Mouse (Mus musculus): ENCODE results near the gene Gcnt1.

The Gcnt1 gene

DNA sequence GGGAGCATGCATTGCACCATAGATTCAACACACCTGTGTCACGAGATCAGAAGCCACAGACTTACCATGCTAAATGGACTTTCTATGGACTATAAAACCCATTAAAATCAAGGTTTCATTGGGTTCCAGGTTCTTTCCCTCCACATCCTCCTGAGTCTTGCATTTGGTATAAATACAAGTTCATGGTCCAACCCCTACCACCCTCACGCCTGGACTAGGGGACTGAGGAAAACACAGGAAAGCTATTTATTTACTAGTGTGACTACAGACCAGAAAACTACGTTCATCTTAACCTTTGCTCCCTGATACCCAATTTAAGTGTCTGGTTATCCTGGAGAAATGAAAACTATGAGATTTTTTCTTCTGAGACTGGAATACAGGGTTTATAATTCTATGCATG is at the start of gene Gcnt1:
Gene Gcnt1 (minus strand): TSS at position 144 of the 400 bp plus-strand sequence.
- DNase-seq (ENCODE audit: low read depth, low spot score) = no peak

DNA sequence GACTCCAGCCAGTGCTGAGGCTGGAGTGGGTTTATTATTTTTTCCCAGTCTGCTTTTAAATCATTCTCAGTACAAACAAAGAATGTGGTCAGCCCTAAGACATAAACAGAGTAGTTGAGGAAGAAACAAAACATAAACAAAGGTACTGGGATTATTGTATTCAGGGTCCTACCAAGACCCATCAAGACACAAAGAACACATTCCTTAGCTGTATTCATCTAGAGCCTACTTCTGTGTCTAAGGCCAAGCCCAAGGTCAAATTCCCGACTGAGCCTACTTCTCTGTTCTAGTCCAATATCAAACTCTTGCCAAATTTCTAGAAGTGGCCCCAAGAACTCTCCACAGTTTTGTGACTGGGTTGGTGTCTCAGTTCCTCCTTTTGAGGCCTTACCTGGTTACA is 45.2 kb upstream of the Gcnt1 start:
- no peak for DNase-seq (ENCODE audit: low read depth, low spot score)

DNA sequence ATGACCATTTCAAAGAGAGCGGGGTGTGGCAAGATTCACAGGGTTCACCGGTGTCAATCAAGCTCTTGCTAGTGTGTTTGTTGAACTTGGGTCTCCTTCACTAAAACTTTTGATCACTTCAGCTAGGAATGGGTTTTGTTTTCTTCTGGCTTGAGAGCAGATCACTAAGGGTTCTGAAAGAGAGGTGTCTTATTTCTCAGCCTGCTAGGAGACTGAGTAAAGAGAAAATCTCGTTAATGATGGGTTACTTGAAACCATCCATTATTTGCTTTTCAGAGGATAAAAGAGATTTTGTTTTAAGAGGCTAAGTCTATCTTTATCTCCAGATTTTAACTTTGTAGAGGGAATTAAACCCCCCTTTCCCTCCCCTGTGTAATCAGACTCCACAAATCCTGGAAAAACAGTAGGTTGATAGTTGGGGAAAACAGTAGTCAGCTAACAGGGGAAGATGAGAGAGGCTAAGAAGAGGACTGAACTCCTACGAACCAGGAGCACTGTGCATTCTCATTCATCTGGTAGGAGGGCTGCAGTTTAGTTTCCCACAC is 40.3 kb upstream of the Gcnt1 start:
- DNase-seq (ENCODE audit: low read depth, low spot score) = no peak

DNA sequence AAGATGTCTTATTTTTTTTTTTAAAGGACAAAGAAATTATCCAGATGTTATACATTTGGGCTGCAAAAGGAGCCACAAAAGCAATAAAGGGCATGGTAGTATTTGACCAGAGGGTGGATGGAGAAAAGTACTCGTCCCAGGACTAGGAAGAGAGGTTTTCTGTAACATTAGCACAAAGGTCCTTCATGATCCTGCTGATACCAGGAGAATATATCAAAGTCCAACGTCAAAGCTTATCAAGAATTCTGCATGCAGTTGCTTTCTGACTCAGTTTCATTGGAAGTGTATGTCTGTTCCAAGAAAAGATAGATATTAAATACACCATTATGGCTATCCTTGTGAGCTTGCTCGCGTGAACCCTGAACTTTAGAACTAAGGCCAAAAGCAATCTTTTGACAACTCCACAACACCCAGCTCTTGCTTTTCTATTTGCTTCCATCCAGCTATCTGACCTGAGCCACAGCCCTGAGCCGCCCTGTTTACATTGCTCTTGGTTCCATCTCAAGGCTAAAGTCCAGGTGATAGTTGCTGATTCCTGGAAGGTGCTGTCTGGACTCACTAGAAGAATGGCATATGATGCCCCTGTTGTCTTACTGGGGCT is 37.9 kb upstream of the Gcnt1 start:
- no peak for DNase-seq (ENCODE audit: low read depth, low spot score)

DNA sequence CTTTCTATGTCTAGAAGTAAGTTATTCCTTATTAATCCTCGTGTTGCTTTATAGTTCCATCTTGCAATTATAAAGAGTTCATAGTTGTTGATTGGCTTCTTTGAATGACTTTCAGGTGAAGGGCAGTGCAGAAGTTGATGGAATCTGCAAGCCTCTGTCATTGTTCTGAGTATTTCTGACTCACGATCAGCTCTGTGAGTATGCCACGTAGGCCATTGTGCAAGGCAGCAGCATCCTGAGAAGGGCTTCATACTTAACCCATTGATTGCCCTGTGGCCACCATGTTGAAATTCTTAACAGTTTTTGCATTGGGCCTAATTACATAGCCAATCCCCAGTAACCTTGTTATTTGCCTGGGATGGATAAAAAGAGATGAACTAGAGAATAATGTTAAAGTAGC is 36.7 kb upstream of the Gcnt1 start:
- no peak for DNase-seq (ENCODE audit: low read depth, low spot score)

DNA sequence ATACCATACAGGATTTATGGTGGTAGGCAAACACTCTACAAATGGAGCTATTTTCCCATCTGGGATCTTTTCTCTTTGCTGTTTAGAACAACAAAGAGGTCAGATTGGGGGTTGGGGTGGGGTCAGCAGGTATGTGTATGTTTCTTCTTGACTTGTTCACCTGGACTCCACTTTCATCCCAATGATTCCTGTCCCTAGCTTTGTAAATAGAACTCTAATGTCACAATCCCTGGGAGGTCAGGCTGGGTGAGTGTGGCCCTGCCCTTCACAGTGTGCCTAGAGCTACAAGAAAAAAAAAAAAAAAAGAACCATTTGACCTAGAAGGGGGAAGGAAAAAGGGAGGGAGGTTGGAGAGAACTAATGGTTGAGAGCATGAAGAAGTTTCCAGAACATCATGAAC is 35.9 kb upstream of the Gcnt1 start:
- DNase-seq (ENCODE audit: low read depth, low spot score) = no peak

DNA sequence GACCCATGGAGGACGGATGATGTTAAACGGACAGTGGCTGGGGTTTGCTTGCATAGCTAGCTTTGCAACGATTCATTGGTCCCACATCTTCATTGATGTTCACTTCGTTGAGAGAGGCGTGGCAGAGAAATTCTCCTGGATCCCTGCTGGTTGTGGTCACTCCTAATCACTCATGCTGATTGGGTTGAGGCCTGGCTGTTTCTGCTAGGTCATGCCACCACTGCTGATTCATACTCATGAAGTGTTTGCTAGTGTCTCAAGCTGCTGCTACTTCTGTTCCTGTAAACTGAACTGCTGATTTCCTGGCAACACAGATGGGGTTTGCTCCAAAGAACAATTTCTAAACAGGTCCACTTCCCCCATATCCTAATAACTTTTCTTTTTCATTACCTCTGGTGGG is 34.2 kb upstream of the Gcnt1 start:
- DNase-seq (ENCODE audit: low read depth, low spot score) = no peak

DNA sequence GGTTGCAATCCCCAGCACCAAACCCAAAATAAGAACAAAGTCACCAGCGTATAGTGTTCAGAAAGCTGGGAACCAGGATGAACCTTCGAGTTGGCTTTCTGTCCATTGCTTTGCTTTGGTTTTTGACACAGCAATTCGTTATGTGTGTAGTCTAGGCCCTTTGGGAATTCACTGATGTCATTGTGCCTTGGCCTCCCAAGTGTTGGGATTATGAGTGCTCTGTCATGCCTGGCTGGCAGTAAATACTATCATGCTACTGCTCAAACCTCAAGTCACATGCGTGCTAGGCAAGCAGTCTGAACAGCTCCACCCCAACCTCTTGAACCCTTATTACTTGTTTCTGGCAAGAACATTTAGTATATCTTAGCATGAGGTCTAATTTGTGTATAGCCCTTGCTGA is 30.5 kb upstream of the Gcnt1 start:
- no peak for DNase-seq (ENCODE audit: low read depth, low spot score)

DNA sequence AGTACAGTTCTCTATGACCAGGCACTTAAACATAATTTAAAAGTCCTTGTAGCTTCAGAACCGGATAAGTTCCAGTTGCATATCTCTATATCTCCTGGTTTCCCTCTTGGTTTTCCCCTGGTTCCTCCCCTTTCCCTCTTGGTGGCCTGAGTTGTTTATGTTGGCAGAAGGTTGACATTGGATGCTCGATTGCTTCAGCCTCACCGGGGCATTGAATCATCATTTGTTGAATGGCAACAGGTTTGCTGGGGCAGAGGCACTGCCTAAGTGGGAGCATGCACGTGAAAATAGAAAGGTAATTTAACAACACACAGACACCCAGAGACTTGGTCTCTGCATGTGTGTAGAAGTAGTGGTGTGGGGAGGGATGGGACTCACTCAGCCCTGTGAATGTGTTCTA is 27.9 kb upstream of the Gcnt1 start:
- DNase-seq (ENCODE audit: low read depth, low spot score) = no peak

DNA sequence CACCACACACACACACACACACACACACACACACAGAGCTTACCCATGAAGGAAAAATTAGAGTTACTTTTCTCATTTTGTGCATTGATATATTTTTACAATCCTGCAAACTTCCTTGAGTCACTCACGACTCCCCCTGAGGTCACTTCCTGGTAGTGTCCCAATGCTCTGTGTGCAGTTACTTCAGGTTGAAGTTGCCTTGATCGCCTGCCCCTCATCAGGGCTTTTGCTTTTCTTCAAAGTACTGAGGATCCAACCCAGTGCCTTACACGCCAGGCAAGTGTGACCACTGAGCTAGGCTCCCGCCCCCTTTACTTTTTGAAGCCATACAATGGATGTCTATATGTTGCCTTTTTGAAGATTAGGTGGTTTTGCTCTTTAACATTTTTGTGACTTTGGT is 27.3 kb upstream of the Gcnt1 start:
- DNase-seq (ENCODE audit: low read depth, low spot score) = no peak

DNA sequence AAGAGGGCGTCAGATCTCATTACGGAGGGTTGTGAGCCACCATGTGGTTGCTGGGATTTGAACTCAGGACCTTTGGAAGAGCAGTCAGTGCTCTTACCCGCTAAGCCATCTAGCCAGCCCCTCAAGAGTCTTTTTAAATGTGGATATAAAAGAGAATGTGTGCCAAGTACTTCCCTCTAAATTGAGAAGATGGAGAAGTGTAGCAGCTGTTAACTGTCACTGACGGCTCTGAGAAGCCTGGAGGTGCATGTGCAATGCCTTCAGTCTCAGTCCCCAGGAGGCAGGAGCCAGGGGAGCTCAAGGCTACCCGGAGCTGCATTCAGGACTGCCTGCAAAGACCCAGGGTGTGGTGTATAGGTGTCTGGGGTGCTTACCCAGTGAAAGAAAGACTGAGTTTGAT is 25.3 kb upstream of the Gcnt1 start:
- no peak for DNase-seq (ENCODE audit: low read depth, low spot score)

DNA sequence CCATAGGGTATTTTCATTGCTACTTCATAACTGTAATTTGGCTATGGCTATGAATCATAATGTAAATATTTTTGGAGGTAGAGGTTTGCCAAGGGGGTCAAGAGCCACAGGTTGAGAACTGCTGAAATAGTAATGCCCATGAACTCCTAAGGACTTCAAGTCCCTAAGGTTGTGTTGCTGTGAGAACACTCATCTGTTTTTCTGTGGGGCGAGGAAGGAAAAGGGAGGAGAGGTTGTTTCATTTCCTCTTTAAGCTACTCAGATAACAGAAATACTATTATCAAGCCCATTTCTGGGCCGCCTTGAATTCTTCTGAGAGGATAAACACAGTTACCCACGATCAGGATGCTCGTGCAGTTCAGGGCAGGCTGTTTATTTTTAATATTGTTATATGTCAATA is 24.2 kb upstream of the Gcnt1 start:
- DNase-seq (ENCODE audit: low read depth, low spot score) = no peak

DNA sequence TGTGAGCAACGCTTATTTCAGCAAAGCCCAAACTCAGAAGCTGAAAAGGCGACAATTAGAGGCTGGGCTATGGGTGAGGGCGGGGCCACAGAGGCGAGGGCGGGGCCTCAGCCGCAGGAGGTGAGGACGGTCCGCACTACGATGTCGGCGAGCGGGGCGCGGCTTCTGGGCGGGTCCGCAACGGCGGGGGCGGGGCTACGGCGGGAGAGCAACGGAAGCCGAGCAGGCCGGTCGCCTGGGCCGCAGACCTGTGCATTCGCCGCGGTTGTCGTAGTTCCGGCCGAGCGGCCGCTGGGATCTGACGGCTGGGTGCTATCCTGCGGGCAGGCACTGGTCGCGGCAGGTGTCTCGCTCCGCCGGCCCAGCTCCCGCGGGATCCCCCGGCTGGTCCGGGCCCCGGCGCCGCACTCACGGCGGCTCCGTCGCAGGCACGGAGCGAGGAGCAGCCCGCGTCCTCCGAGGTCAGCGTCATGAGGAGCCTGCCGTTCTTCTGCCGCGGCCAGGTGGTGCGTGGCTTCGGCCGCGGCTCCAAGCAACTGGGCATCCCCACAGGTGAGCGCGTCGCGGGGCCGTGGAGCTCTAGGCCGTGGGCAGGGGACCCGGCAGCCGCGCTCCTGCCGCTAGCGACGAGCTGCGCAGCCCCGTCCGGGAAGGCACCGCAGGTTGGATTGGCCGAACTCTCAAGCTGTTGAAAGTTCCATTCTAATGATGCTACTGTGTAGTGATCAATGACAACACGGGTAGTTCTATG is 21.4 kb upstream of the Gcnt1 start, which contains the start of gene Rfk:
Gene Rfk (plus strand): TSS at position 203 of the 751 bp plus-strand sequence.
- DNase-seq (ENCODE audit: low read depth, low spot score) = peak; percentile 81

DNA sequence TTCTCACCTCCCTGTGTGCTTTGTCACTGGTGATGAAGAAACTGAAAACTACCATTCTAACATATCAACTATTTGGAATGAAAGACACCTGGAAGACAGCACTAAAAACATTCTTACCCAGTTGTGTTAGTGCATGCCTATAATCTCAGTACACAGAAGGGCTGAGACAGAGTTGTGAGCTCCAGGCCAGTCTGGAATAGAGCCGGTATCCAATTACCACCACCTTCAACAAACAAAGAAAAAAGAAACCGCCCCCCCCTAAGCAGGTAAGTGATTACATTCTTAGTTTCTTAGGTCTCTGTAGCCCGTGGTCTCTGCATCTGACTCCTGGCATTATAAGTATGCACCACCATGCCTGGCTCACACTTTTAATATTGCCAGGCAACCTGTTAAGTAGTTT is 20.2 kb upstream of the Gcnt1 start:
- no peak for DNase-seq (ENCODE audit: low read depth, low spot score)

DNA sequence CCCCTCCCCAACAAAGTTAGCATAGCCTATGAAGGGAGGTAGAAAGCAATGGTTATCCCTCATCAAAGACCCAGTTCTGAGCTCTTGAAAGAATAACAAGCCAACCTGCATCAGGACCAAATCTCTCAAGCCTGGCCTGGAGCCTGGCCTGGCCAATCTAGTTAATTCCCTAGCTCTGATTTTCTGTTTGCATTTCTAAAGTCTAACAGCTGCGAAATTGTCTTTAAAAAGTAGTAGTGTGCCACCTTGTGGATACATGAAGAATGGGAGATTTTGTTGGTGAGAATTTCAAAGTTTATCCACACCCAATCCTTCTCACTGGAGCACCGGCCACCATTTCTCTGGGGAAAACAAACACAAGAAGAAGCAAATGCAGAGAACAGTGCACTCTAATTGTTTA is 15.8 kb upstream of the Gcnt1 start:
- no peak for DNase-seq (ENCODE audit: low read depth, low spot score)

DNA sequence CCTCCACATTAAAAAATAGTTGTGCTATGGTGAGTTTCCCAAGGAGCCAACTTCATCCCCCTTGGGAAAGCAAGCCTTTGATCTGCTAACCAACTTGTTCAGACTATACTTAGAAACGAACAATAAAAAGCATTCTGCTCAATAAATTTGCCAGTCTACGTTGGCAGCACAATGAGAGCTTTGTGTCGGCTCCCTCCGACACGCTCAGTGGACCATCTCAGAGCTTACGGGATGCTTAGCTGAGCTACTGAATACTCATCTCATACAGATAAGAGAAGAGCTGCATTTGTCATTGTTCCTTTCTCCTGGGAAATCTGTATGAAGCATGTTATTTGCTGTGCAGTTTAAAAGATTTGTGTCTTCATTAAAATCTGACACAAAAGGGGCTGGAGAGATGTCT is 13.8 kb upstream of the Gcnt1 start:
- no peak for DNase-seq (ENCODE audit: low read depth, low spot score)

DNA sequence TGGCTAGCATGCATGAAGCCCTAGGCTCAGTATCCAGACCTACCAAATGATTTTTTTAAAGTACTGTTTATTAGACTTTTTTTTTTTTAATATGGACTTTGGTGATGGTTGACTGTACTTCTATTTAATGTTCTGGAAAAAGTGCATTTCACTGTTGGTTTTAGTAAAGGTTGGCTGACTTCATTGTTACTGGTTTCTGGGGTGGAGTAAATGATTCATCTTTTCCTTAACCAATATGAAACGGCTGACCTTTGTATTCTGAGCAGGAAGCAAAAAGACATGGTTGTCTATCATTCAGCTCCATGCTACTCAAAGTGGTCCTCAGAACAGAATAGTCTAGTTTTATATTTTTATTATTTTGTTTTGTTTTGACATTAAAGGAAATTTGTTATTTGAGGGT is 12.8 kb upstream of the Gcnt1 start:
- no peak for DNase-seq (ENCODE audit: low read depth, low spot score)

DNA sequence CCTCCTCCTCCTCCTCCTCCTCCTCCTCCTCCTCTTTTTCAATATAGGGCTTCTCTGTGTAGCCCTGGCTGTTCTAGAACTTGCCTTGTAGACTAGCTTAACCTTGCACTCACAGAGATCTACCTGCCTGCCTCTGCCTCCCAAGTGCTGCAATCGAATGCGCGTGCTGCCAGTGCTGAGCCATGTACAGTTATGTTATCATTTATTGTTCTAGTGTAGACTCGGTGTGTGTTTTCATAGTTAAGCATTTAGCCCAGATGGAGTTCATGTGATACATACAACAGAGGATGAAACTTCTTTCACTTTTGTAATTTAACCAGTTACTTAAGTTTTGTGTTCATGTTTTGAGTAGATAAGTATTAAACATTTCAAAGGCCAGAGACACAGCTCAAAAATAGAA is 12.4 kb upstream of the Gcnt1 start:
- DNase-seq (ENCODE audit: low read depth, low spot score) = no peak

DNA sequence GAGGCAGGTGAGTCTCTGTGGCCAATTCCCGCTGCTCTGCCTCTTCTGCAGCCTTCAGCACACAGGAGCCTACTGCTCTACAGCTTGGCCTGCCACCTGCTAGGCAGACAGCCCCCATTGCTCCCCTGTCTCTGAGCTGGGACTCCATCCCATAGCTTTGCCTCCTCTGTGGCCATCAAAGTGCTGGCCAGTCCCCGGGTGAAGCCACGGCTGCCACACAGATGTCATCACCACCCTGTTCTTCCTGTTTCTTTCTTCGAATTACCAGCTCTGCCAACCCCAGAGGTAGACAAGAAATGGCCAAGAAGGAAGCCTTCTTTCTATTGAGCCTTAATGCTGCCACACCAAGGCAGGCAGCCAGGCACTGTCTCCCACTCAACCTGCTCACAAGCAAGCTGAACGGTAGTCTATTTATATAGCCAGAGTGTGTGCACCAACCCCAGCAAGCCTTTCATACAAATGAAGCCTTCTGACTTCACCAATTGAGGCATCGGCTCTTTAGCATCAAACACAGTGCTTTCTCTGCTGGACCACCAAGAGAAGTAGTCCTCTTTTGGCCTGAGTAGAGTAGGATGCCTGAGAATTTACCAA is 10.3 kb upstream of the Gcnt1 start:
- no peak for DNase-seq (ENCODE audit: low read depth, low spot score)

DNA sequence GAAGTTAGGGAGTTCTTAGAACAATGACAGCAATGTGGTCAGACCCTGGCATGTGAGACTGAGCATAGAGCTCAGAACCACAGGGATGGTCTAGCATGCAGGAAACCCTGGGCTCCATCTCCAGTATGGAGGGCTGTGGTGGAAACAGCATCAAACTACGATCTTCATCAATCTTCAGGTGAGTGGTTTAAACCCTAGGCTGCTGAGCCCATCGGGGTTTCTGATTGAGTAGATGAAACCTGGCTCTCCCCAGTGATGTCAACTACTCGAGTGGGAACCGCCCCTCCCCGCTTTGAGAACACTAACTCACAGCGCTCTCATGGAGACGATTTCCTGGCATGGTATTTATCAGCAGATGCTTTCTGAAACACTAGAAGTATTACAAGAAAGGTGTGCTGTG is 7.9 kb upstream of the Gcnt1 start:
- no peak for DNase-seq (ENCODE audit: low read depth, low spot score)

DNA sequence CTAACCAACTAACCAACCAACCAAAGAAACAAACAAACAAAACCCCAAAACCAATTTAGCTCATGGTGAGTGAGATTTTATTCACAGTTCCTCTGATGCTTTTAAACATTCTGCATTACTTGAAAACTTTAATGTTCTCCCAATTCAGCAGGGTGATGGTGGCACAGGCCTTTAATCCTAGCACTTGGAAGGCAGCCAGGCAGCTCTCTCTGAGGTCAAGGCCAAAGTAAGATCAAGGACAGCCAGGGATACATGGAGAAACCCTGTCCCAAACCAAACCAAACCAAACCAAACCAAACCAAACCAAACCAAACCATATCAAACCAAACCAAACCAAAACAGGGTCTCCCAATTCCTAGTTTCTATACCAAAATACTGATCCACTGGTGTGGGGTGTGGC is 6.2 kb upstream of the Gcnt1 start:
- no peak for DNase-seq (ENCODE audit: low read depth, low spot score)

DNA sequence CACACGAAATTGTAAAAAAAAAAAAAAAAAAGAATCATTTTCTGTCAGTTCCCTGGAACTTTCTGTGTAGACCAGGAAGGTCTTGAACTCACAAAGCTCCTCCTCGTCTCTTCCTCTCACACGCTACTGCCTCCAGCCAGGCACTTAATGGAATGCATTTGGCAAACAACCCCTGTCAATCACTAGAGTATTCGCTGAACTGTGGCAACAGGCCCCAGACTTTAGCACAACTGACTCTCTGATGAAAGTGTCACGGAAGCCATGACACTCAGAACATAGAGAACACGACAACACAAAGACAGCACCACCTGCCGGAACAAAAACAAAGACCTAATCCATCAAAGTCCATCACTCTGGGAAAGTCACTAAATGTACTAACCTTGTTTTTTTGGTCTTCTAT is 3.1 kb downstream of the Gcnt1 start:
- no peak for DNase-seq (ENCODE audit: low read depth, low spot score)

DNA sequence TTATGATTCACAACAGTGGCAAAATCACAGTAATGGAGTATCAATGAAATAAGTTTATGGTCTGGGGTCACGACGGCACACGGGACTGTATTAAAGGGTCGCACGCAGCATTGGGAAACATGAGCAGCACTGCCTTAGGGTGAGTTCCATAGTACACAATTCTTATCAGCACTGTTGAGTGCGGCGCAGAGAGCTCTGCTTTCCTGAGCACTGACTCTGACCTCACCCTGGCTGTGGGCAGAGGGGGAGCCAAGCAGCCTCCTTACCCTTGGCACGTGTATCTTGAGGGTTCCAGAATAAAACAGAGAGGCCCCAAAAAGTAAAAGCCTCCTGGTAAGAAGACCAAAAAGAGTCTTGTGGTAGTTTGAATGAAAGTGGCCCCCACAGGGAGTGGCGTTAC is 4.1 kb downstream of the Gcnt1 start:
- DNase-seq (ENCODE audit: low read depth, low spot score) = no peak
